Mouse (Mus musculus) naive thymus-derived CD4-positive, alpha-beta T cell, adult 2 months (primary cell): Measurements from ENCODE around the gene Slc43a3.
"Not testable (repeated sequence)": the region's sequence is repeated elsewhere in the genome, so short reads cannot be mapped to it uniquely, and the experiment has no call there.

Experiments
- DNase-seq: peaks from one replicate; pipeline ENCODE4 v3.0.0-alpha.2; 2011; ENCODE audit warnings: low read depth

Gene Slc43a3

DNA sequence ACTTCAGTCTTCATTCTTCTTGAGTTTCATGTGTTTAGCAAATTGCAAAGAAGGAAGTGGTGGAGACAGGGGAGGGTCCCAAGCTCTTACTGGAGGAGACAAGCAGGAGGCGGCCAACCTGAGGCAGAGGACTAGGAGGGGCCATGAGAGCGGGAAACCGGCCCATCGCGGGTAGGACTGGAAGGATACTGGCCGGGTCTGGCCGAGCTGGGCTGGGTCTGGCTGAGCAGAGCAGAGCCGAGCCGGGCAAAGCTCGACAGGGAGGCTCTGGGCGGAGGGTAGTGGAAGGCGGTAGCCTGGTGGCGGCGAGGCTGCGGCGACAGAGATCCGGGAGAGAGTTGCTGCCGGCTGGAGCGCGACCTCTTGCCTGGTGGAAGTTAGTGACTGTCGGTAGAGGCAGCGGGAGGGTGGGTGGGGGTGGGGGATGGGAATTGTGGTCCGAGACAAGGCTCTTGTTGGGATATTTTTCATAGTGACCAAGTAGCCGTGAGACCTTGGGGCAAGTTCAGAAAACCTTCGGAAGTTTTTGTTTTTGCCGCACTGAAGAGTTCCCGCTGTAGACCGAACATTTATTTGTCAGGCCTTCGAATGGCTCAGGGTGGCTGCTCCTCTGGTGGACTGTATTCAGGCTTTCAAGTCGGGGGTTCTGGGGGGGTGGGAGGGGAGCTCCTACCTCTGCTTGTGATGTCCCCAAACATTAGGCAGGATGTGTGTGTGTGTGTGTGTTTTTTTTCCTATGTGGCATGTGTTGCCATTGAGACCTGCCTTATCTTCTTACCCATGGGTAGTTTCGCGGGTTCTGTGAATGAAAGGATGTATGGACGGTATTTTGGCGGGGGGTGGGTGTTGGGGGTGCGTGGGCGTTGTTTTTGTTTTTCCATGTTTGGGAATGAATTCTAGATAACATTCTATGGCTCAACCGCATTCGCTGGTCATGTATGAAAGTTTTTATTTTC lies at the start of gene Slc43a3:
Gene Slc43a3, plus strand, starts transcription at position 106 of the 956 bp plus-strand sequence.
- DNase-seq, result peak; percentile 48

DNA sequence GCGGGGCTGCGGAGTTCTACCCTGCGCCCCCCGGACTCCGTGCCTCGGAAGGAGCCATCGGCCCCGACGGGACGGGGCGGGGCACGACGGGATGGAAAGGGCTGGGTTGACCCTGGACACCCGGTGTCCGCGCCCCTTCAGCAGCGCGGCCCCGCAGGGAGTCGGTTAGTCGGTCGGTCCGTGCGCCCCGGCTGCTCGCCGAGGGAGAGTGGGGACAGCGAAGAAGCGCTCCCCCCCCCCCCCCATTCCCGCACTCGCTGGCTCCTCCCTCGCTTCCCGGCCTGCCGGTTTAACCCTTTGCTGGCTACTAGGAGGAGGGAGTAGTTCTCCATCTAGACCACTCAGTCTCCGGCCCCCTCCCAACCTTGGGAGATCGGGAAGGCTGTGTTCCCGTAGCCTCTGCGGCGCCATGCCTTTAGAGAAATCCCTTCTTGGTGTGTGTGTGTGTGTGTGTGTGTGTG lies 49.5 kb upstream of the Slc43a3 start:
- DNase-seq, result peak; percentile 9

DNA sequence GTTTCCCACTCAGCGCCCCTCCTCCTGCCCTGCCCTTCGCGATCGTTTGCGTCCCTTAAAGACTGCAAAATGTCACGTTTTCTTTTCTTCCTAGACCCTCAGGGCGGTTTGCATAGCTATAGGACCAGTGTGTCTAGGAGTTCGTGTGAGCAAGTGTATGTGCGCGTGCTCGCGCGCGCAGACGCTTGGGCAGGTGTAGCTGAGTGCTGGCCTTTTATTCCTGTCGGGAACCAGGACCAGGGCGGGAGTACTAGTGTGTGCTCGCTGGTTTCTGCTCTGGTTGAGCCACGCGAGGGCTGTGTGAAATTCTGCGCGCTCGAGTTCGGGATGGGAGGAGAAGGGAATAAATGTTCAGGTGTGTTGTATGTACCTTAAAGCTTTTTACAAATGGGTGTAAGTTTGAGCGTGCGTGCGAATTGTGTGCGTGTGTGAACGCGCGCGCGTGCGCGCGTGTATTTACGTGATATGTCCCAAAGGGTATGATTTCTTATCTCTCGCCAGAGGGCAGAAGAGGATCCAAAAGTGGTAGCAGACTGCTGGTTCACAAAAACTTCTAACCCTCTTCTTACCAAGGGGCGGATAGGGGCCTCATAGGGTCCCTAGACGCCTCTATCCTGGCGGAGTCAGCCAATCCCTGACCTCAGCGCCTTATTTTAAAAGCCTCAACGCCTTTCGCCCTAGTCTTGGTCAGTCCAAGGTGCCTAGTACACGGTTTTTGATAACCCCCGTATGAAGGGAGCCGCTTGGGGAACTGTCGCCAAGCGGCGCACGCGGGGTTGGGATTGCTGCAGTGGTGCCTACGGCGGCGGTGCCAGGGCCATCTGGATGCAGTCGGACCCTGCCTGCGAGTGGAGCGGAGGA lies 48.7 kb upstream of the Slc43a3 start:
- DNase-seq, result peak; percentile 57

- peak; percentile 78 for DNase-seq
Observed at GRCm38 (mm10) chr2:84888657-84889315, 47.6 kb upstream of the Slc43a3 start.

DNA sequence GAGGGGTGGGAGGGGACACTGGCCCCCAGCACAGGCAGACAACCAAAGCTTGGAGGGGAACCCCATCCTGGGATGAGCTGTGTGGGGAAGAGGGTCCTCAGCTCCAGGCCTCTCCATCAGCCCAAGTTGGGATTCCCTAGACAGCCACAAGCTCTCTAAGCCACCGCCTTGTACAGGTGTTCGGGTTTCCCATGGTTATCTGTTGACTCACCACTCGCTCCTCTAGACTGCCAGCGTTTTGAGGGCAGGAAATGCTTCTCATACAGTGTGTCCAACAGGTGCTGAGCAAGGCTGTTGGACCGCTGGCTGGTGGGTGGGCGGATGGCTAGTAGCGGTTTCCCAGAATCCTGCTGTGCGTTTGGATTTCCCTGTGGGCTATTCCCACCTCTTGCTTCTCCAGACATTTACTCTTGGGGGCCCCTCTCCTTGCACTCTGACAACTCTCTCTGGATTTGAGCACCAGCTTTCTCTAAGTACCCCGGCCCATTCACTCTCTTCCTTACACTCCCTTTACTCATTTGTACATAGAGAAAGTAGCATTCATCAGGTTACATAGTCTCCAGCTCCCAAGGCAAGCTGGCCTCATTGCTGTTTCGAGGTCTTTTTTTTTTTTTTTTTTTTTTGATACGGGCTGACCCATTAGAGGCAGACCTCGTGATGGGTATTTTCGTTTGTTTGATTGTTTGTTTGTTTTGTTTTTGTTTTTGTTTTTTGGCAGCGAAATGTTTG lies 46.9 kb upstream of the Slc43a3 start:
- peak; percentile 35 for DNase-seq

GRCm38 (mm10) chr2:84890045-84890340 lies 46.4 kb upstream of the Slc43a3 start:
- DNase-seq, result peak; percentile 75

DNA sequence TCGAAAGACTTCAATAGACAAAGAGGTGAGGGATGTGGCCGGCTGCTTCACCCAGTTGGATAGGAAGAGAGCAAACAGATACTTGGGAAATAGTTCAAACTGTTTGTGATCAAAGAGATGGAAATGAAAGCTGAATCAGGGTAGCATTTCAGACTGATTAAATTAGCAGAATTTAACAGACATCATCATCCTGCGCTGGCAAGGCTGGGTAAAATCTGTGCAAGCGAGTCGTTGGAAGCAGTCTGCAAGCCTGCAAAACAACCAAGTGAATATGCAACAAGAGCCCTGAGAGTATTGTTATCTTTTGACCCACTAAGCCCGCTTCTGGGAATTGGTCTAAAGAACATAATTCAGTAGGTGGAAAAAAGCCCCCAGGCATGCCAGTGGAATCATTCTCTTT lies 43.0 kb upstream of the Slc43a3 start:
- DNase-seq, result no peak

- DNase-seq, result no peak
Observed at GRCm38 (mm10) chr2:84895495-84896198, 40.7 kb upstream of the Slc43a3 start.

- DNase-seq, result not testable (repeated sequence)
Observed at GRCm38 (mm10) chr2:84896686-84897085, 39.7 kb upstream of the Slc43a3 start.

GRCm38 (mm10) chr2:84912722-84913121 lies 23.7 kb upstream of the Slc43a3 start:
- DNase-seq, result no peak

GRCm38 (mm10) chr2:84913881-84914280 lies 22.5 kb upstream of the Slc43a3 start:
- DNase-seq, result no peak

DNA sequence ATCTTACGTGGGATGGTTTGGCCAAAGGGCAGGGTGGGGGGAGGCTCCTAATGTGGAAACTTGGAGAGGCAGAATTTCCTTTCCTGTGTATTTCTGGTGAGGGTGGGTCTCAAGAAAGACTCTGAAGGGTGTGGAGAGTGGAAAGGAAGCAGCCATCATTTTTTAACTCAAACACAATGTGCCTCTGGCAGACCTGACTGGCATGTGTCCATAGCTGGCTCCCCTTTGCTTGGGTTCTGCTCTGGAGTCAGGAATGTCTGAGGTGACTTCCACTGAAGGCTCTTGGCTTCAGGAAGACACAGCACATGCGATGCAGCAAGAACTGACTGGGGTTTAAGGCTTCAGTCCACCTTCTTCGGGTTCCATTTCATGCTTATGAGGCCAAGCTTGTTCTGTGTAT lies 21.0 kb upstream of the Slc43a3 start:
- no peak for DNase-seq

DNA sequence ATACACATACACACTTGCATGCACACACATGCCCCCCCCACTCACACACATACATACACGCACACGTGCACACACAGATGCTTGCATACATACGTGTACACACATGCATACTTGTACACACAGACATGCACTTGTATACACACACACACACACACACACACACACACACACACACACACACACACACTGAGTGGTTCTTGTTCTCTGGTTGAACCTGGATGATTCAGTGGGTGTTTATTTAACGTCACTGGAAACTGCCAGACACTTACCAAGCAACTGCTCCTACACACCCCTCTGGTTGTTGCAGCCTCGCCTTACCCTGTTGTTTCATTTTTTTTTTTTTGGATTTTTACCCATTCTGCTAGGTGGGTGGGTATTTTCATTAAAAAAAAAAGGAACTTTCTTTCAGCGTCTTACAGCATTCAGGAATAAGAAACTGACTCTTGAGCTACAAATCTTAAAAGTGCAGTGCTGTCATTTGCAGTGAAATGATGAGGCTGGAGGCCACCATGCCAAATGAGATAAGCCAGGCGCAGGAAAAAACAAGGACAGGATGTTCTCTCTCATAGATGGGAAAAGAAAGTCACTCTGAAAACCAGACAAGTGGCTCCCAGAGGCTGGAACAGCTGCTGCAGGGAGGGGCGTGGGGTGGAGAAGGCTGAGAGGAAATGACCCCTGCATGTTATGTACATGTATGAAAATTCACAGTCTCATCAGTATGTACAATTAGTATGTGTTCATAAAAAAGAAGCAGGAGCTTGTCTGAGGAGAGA lies 19.6 kb upstream of the Slc43a3 start:
- no peak for DNase-seq

DNA sequence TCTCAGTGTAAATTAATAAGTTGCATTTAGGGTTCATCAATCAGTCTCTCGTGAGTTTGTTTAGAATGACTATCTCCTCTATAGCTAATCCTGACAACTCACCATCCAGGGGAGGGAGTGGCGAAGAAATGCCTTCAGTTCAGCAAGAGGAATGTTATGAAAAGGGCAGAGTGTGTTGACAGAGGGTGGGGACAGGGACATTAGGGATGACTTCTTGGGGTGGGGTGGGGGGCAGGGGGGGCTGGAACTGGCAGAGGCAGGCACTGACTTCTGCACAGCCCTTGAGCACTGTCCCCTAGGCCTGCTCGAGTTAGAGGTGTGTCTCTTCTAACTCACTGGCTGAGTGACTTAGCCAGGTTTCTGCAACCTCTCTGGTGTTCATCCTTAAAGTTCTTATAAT lies 18.2 kb upstream of the Slc43a3 start:
- DNase-seq, result no peak

DNA sequence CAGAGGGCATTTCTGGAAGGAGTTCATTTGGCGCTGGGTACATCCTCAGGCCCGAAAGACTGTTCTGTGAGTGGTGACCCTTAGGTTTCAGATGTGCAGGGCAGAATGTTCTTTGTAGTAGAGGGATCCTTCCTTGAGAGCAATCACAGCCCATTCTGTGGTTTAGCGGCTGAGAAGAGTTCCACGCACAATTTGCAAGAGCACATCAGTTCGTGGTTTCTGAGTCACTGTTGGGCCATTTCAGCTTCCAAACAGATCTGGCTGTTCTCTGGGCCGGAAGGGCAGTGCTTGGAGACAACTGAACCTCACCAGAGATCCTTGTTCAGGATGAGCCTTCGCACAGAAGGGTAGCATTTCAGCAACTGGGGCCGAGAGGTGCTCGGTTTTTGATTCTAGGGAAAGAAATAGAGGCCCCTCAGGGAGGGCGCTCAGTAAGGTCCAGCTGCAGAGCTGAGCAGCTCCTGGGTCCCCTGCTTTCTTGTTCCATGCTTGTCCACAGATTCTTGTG lies 16.7 kb upstream of the Slc43a3 start:
- DNase-seq, result no peak

GRCm38 (mm10) chr2:84930186-84930585 lies 6.2 kb upstream of the Slc43a3 start:
- no peak for DNase-seq

DNA sequence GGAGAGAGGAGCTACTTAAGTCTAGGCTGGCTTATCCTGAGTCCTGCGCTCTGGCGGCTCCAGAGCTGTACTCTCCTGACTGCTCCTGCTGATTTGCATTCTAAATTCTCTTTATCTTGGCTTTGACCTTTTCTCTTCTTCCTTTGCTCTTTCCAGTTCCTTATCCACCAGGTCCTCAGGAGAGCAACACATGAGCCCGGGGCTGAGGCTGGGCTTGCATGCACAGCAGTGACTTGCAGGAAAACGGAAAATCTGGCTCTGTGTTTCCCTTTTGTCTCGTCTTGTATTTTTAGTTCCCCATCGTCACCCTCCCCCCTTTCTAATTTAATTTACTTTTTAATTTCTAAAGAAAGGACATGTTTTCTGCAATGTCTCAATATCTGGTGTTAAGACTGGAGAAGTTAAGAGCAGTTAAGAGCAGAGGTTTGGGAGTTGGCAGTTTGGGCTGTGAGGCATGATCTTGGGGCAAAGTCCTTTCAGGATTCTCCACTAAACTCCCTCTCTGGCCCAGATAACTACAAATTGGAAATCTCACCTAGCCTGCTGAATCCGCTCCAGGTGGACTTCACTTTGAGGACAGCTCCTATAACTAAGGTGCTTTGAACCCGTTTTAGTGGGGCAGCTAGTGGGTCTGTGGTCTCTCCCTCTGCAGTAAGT lies 2.3 kb upstream of the Slc43a3 start:
- DNase-seq, result no peak

DNA sequence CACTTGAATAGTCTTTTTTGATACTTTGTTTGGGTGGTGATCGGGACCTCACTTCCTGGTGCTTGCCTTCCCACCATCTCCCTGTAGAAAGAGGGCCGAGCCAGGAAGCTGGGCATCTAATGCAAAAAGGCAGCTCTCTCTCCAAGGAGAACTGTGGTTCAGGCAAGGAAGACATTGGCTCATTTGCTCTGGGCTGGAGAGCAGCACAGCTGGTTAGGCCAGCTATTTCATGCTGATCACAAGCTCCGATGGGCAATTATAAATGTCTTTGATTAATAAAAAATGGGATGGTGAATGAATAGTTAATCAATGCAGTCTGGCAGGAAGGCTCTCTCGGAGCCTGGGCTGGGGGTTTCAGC lies 1.8 kb upstream of the Slc43a3 start:
- no peak for DNase-seq

DNA sequence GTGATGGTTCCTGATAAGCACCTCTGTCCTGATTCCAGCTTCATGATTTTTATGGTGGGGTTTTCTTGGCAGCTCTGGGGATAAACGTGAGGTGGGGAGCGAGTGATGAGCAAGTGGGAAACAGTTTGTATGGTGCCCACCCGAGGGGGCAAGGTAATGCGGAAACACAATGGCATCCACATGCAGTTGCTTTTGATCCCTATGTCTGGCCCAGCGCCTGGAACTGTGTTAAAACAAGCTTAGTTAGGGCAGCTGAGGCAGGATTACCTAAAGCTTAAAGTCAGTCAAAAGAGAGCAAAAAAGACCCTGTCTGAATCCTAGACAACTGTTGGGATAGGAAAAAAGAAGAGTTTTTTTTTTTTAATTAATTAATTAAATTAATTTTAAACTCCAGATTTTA lies 1.3 kb upstream of the Slc43a3 start:
- DNase-seq, result no peak
